Mouse (Mus musculus) Muller cell, postnatal 12 days (primary cell): Measurements from ENCODE around the gene Lpcat2.
"Not testable (repeated sequence)": the region's sequence is repeated elsewhere in the genome, so short reads cannot be mapped to it uniquely, and the experiment has no call there.

Source experiments
- DNase-seq: peaks from one replicate; pipeline ENCODE4 v3.0.0-alpha.2; 2015; ENCODE audit errors: inconsistent ontology term

Gene Lpcat2

GRCm38 (mm10) chr8:92853188-92853983 lies 1.8 kb upstream of the Lpcat2 start:
- DNase-seq: no peak

- DNase-seq: no peak
These were observed 466 bp upstream of the Lpcat2 start for GRCm38 (mm10) chr8:92854673-92855072.

- DNase-seq: no peak
These were observed 1.3 kb downstream of the Lpcat2 start for GRCm38 (mm10) chr8:92856273-92856986.

GRCm38 (mm10) chr8:92858475-92859182 lies 3.5 kb downstream of the Lpcat2 start:
- DNase-seq: no peak

GRCm38 (mm10) chr8:92861977-92862376 lies 6.8 kb downstream of the Lpcat2 start:
- no peak for DNase-seq

DNA sequence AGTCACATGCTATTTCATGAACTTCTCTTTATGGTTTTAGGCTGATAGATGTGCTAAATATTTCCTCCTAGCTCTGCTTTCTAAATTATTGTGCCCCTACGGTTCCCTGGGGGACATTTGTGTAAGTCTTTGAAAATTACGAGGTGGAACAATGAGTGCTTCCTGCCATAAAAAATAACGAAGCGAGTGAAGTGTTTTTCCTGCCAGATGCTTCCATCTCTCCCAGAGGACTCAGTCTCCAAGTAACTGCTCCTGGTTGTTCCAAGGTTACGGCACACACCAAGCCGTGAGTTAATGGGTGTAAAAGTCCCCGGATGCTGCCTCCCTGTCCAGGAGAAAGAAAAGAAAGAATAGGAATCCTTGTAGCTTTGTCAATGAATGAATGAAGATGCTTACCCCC lies 15.1 kb downstream of the Lpcat2 start:
- no peak for DNase-seq

GRCm38 (mm10) chr8:92872063-92872759 lies 17.1 kb downstream of the Lpcat2 start:
- peak; percentile 88 for DNase-seq

GRCm38 (mm10) chr8:92875795-92876194 lies 20.7 kb downstream of the Lpcat2 start:
- no peak for DNase-seq

- no peak for DNase-seq
These were observed 26.1 kb downstream of the Lpcat2 start for GRCm38 (mm10) chr8:92881247-92881646.

DNA sequence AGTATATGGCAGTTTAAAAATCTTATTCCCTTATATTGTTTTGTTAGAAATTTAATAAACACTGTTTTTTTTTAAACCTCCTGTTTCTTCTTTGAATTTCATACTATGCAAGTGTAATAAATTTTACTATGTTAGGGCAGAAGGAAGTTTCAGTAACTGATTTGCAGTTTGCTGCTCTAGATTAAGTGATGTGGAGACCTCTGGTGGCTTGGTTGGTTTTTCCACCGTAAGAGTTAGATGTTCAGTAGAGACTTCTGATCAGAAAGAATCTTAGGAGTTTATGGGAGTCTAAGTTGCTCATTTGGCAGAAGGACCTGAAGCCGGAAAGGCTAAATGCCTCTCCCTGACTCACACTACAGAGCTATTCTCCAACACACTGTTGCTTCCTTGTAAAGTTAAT lies 28.6 kb downstream of the Lpcat2 start:
- DNase-seq: no peak

DNA sequence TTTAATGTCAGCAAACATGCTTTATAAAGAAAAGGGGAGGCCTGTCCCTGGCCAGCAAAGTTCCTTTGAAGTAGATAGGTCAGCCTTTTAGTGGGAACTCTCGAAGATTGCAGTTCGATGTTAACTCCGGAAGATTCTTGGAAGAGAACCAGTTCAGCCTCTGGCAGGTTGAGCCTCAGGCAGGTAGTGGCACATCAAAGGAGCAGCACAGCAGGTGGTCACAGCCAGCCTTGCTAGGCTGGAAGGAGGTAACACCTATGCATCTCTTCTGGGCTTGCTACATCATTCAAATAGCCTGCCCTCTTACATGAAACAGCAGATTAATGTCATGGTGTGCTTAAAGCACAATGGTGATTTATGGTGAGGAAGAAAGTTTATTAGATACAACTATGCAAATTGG lies 37.1 kb downstream of the Lpcat2 start:
- not testable (repeated sequence) for DNase-seq

- no peak for DNase-seq
These were observed 38.7 kb downstream of the Lpcat2 start for GRCm38 (mm10) chr8:92893870-92894269.

- DNase-seq: no peak
These were observed 39.9 kb downstream of the Lpcat2 start for GRCm38 (mm10) chr8:92895053-92895452.

DNA sequence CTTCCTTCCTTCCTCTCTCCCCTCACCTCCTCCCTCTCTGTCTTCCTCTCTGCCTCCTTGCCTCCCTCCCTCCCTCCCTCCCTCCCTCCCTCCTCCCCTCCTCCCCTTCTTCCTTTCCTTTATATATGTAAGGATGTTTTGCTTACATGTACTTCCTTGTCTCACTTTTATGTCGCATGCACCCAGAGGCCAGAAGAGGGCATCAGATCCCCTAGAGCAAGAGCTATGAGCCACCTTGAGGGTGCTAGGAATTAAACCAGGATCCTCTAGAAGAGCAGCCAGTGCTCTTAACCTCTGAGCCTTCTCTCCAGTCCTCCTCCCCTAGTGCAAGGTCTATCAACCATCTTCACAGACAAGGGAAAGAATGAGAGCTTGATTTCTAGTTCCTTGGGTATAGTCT lies 40.9 kb downstream of the Lpcat2 start:
- DNase-seq: no peak

DNA sequence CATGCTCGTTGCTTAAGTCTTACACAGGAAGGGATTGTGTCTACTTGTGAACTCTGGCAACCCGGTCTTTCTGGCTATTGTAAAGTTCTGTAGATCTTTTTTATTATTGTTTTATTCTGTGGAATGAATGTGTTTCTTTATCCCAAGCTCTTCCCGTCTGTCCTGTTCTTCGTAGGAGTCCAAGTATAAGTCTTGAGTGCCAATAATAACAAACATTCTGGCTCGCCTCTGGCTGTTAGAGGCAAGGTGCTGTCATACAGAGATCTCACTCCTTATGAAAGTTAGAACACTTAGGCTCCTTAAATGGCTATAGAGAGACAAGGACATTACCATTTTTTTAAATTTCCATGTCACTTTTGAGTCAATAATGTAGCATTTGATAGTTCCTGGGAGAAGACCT lies 41.5 kb downstream of the Lpcat2 start:
- no peak for DNase-seq

- DNase-seq: no peak
These were observed 42.7 kb downstream of the Lpcat2 start for GRCm38 (mm10) chr8:92897794-92898193.

- no peak for DNase-seq
These were observed 44.5 kb downstream of the Lpcat2 start for GRCm38 (mm10) chr8:92899590-92899989.

DNA sequence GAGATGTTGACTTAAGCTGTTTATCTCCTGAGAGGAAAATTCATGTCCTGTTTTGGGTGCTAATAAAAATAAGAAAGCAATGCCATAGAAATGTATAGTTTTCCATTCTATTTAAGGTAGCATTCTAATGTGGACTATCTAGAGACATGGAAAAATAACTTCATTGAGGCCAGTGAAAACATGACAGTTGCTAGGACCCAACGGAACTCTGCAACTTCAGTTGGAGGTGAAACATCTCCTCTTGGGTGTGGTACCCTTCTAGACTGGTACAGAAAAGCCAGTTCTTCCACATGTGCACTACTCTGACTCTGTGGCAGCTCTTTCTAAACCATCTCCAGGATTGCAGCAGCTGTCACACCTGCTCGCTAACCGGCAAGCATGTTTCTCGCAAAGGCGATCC lies 46.0 kb downstream of the Lpcat2 start, which contains the start of gene Capns2:
Gene Capns2, plus strand, starts transcription at position 301 of the 400 bp plus-strand sequence.
- DNase-seq: no peak

- DNase-seq: no peak
These were observed 47.8 kb downstream of the Lpcat2 start for GRCm38 (mm10) chr8:92902981-92903380.

DNA sequence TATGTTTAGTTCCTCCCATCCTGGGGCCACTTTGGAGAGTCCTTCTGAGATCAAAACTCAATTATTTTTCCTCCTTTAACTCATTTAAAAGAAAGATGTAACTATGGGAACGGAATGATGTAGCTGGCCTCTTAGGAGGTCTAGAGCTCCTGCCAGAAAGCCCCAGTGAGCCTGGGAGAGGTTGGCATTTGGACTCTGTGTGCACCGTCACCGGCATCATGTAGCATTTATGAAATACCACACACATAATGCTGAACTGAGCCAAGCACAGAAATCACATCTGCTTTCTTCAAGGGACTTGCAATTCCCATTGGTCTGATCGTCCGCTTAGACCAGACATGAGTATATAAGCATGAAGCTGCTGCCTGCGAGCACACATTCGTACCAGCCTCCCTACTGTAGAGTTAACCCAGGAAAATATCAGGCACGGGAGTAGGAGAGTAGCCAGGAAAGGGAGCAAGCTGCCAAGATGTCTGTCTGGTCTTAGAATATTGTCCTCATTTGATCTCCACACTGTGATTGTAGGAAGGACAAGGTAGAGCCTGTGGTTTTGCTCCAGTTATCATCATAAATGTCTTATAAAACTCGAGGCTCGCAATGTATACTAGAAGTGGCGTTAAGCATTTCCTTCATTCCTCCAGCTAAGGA lies 48.5 kb downstream of the Lpcat2 start:
- no peak for DNase-seq

GRCm38 (mm10) chr8:92906553-92906952 lies 51.4 kb downstream of the Lpcat2 start:
- no peak for DNase-seq
